Mouse (Mus musculus): Measurements from ENCODE around the gene Olfr887. TPM values are rescaled to one million over a fixed set of nuclear protein-coding genes. Genes with fewer than 3 reads are reported as not detected.

Gene Olfr887
- not detected in 2 replicates for total RNA-seq (2014; fragmentation: Nextera tagmentation)
- under 0.01 and 0.11 TPM in 2 replicates for total RNA-seq (2017)
- not detected in 2 replicates for polyA plus RNA-seq (2012)

DNA sequence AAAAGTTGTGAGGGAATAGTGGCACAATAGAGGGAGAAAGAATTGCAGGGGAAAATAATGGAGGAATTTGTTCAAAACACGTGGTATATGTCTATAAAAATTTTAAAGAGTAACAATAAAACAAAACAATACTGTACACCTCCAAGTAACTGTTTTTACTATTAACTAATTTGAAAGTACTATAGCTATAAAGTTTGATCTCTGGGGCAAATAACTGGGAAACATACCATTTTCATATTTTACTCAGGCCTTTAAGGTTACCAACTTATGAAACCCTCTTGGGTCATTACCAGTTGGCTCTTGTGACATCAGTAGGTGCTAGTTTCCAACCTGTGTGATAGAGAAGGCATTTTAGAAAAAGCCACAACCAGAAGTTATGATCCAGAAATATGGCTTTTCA lies at the start of gene Olfr887:
Gene Olfr887, plus strand, starts transcription at position 301 of the 400 bp plus-strand sequence.
- no peak for ATAC-seq (ENCODE audit: extremely low read depth, insufficient number of reproducible peaks, low FRiP score, poor library complexity, severe bottlenecking)

DNA sequence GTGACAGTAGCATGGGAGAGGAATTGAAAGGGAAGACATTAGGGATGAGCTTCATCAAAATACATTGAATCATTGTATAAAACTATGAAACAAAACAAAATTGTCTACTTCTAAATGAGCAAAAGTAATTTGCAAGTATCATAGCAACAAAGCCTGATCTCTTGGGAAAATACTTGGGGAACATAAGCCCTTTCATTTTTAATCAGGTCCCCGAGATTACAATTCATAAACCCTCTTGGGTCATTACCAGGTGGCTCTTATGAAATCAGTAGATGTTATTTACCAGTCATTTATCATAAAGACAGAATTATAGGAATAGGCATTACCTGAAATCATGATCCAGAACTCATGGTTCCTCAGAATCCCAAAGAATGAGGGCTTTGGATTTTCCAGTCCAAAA lies 37.6 kb upstream of the Olfr887 start, which contains the start of gene Olfr884:
Gene Olfr884, plus strand, starts transcription at position 301 of the 400 bp plus-strand sequence.
- TF ChIP-seq CTCF (IDR thresholded peaks at IDR 0.05; ENCODE audit: low read depth, low read length): no peak
- TF ChIP-seq POLR2AphosphoS5 (IDR thresholded peaks at IDR 0.05; ENCODE audit: insufficient replicate concordance, low read depth, low read length): no peak
- TF ChIP-seq GATA2 (IDR thresholded peaks at IDR 0.05; ENCODE audit: borderline replicate concordance, low read depth, low read length): no peak
- TF ChIP-seq TAL1 (conservative IDR thresholded peaks at IDR 0.05; ENCODE audit: low read depth, low read length): no peak
- no peak for TF ChIP-seq GATA1 (IDR thresholded peaks at IDR 0.05; ENCODE audit: borderline replicate concordance, low read length)
- Histone ChIP-seq H3K27me3 (ENCODE audit: insufficient read depth, low read length) (no peaks in the 10 kb centered on the region), H3K4me3 (ENCODE audit: low read depth, low read length) (no peak within 1 kb of the TSS), H3K4me1 (ENCODE audit: insufficient read depth, low read depth, low read length) (no peaks in the 10 kb centered on the region), H3K36me3 (replicated peaks) (no peaks in the 10 kb centered on the region), H3K9me3 (replicated peaks) (no peaks in the 10 kb centered on the region)
- DNase-seq (ENCODE audit: low spot score) (no peak), ATAC-seq (ENCODE audit: extremely low read depth, insufficient number of reproducible peaks, low FRiP score, poor library complexity, severe bottlenecking) (no peak)

More for the DNA sequence above, at the start of gene Olfr887:
- Histone ChIP-seq H3K36me3 (replicated peaks) (no peaks in the 10 kb centered on the region), H3K4me3 (ENCODE audit: low read depth, low read length) (no peak within 1 kb of the TSS), H3K27me3 (ENCODE audit: insufficient read depth, low read length) (no peaks in the 10 kb centered on the region), H3K9me3 (replicated peaks) (no peaks in the 10 kb centered on the region), H3K4me1 (ENCODE audit: insufficient read depth, low read depth, low read length) (no peaks in the 10 kb centered on the region)
- DNase-seq (ENCODE audit: low spot score): no peak
- TF ChIP-seq GATA2 (IDR thresholded peaks at IDR 0.05; ENCODE audit: borderline replicate concordance, low read depth, low read length): no peak
- TF ChIP-seq GATA1 (IDR thresholded peaks at IDR 0.05; ENCODE audit: borderline replicate concordance, low read length): no peak
- no peak for TF ChIP-seq POLR2AphosphoS5 (IDR thresholded peaks at IDR 0.05; ENCODE audit: insufficient replicate concordance, low read depth, low read length)
- no peak for TF ChIP-seq TAL1 (conservative IDR thresholded peaks at IDR 0.05; ENCODE audit: low read depth, low read length)
- TF ChIP-seq CTCF (IDR thresholded peaks at IDR 0.05; ENCODE audit: low read depth, low read length): no peak

DNA sequence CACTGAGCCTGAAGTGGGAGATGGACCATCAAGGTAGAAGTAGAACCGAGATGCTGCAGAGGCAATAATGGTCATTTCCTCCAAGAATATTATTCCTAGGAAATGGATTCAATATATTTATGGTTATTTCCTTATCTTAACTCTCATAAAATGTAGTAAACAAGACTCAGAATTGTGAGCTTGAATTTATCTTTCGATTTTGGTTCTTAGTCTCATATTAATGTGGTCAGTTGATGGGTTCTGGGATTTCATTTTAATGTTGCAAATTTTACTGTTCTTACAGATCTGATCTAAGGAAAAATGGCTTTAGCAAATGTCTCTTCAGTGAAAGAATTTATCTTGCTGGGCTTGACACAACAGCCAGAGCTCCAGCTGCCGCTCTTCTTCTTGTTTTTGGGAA lies 22.9 kb upstream of the Olfr887 start, which contains the start of gene Olfr885:
Gene Olfr885, plus strand, starts transcription at position 301 of the 400 bp plus-strand sequence.
- DNase-seq (ENCODE audit: low spot score) (no peak), ATAC-seq (ENCODE audit: extremely low read depth, insufficient number of reproducible peaks, low FRiP score, poor library complexity, severe bottlenecking) (no peak)
- no peaks in the 10 kb centered on the region for H3K4me1 ChIP-seq (ENCODE audit: insufficient read depth, low read depth, low read length)
- no peaks in the 10 kb centered on the region for H3K9me3 ChIP-seq (replicated peaks)
- no peak within 1 kb of the TSS for H3K4me3 ChIP-seq (ENCODE audit: low read depth, low read length)
- H3K27me3 ChIP-seq (ENCODE audit: insufficient read depth, low read length): no peaks in the 10 kb centered on the region
- no peaks in the 10 kb centered on the region for H3K36me3 ChIP-seq (replicated peaks)
- TF ChIP-seq GATA1 (IDR thresholded peaks at IDR 0.05; ENCODE audit: borderline replicate concordance, low read length): no peak
- no peak for TF ChIP-seq POLR2AphosphoS5 (IDR thresholded peaks at IDR 0.05; ENCODE audit: insufficient replicate concordance, low read depth, low read length)
- no peak for TF ChIP-seq TAL1 (conservative IDR thresholded peaks at IDR 0.05; ENCODE audit: low read depth, low read length)
- no peak for TF ChIP-seq GATA2 (IDR thresholded peaks at IDR 0.05; ENCODE audit: borderline replicate concordance, low read depth, low read length)
- no peak for TF ChIP-seq CTCF (IDR thresholded peaks at IDR 0.05; ENCODE audit: low read depth, low read length)

DNA sequence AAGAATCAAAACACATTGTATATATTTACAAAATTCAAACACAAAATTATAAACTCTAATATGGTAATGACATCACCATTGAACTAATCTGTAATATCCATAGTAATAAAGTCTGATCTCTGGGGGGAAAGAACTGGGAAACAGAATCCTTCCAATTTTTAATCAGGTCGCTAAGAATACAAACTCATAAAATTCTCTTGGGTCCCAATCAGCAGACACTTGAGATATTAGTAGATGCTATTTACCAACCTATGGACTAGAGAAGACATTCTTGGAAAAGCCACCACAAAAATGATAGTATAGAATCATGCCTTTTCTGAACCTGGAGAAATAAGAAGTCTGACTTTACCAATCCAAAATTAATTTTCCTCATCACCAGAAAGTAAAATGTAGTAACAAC lies 24.0 kb downstream of the Olfr887 start, which contains the start of gene Olfr888:
Gene Olfr888, plus strand, starts transcription at position 301 of the 400 bp plus-strand sequence.
- ATAC-seq (ENCODE audit: extremely low read depth, insufficient number of reproducible peaks, low FRiP score, poor library complexity, severe bottlenecking) (no peak), DNase-seq (ENCODE audit: low spot score) (no peak)
- H3K27me3 ChIP-seq (ENCODE audit: insufficient read depth, low read length): no peaks in the 10 kb centered on the region
- H3K4me3 ChIP-seq (ENCODE audit: low read depth, low read length): no peak within 1 kb of the TSS
- no peak for TF ChIP-seq GATA1 (IDR thresholded peaks at IDR 0.05; ENCODE audit: borderline replicate concordance, low read length)
- TF ChIP-seq TAL1 (conservative IDR thresholded peaks at IDR 0.05; ENCODE audit: low read depth, low read length): no peak
- no peak for TF ChIP-seq POLR2AphosphoS5 (IDR thresholded peaks at IDR 0.05; ENCODE audit: insufficient replicate concordance, low read depth, low read length)
- TF ChIP-seq GATA2 (IDR thresholded peaks at IDR 0.05; ENCODE audit: borderline replicate concordance, low read depth, low read length): no peak
- no peaks in the 10 kb centered on the region for H3K4me1 ChIP-seq (ENCODE audit: insufficient read depth, low read depth, low read length)
- no peaks in the 10 kb centered on the region for H3K9me3 ChIP-seq (replicated peaks)
- H3K36me3 ChIP-seq (replicated peaks): no peaks in the 10 kb centered on the region

DNA sequence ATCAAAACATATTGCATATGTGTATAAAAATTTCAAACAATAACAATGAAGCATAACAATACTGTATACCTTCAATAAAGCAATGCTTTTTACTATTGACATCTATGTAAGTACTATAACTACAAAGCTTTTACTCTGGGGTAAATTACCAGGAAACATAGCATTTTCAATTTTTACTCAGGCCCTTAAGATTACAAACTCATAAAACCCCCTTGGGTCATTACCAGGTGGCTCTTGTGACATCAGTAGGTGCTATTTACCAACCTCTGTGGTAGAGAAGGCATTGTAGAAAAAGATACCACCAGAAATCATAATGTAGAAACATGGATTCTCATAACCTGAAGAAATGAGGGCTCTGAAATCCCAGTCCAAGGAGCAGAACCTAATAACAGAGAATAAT lies 31.0 kb downstream of the Olfr887 start, which contains the start of gene Olfr889:
Gene Olfr889, plus strand, starts transcription at position 301 of the 400 bp plus-strand sequence.
- Histone ChIP-seq H3K4me3 (ENCODE audit: low read depth, low read length) (no peak within 1 kb of the TSS), H3K36me3 (replicated peaks) (no peaks in the 10 kb centered on the region), H3K9me3 (replicated peaks) (no peaks in the 10 kb centered on the region), H3K27me3 (ENCODE audit: insufficient read depth, low read length) (no peaks in the 10 kb centered on the region), H3K4me1 (ENCODE audit: insufficient read depth, low read depth, low read length) (no peaks in the 10 kb centered on the region)
- ATAC-seq (ENCODE audit: extremely low read depth, insufficient number of reproducible peaks, low FRiP score, poor library complexity, severe bottlenecking) (no peak), DNase-seq (ENCODE audit: low spot score) (no peak)
- TF ChIP-seq CTCF (IDR thresholded peaks at IDR 0.05; ENCODE audit: low read depth, low read length) (no peak), GATA2 (IDR thresholded peaks at IDR 0.05; ENCODE audit: borderline replicate concordance, low read depth, low read length) (no peak), GATA1 (IDR thresholded peaks at IDR 0.05; ENCODE audit: borderline replicate concordance, low read length) (no peak), POLR2AphosphoS5 (IDR thresholded peaks at IDR 0.05; ENCODE audit: insufficient replicate concordance, low read depth, low read length) (no peak), TAL1 (conservative IDR thresholded peaks at IDR 0.05; ENCODE audit: low read depth, low read length) (no peak)

Other genes with a start within 250 kb of the Olfr887 start
- gene Olfr877, start 229.8 kb upstream of the Olfr887 start, total RNA-seq (2014; fragmentation: Nextera tagmentation): not detected in 2 replicates
- 0.06 TPM in 1 of 2 replicates, not detected in the other for gene Olfr877, start 229.8 kb upstream of the Olfr887 start, total RNA-seq (2017)
- gene Olfr877, start 229.8 kb upstream of the Olfr887 start, polyA plus RNA-seq (2012): not detected in 2 replicates
- not detected in 2 replicates for gene Olfr145, start 187.3 kb upstream of the Olfr887 start, total RNA-seq (2014; fragmentation: Nextera tagmentation)
- gene Olfr145, start 187.3 kb upstream of the Olfr887 start, total RNA-seq (2017): 0.06 and 0.16 TPM in 2 replicates
- not detected in 2 replicates for gene Olfr145, start 187.3 kb upstream of the Olfr887 start, polyA plus RNA-seq (2012)
- not detected in 2 replicates for gene Olfr878, start 166.2 kb upstream of the Olfr887 start, total RNA-seq (2014; fragmentation: Nextera tagmentation)
- 0.17 TPM in 1 of 2 replicates, not detected in the other for gene Olfr878, start 166.2 kb upstream of the Olfr887 start, total RNA-seq (2017)
- not detected in 2 replicates for gene Olfr878, start 166.2 kb upstream of the Olfr887 start, polyA plus RNA-seq (2012)
- gene Olfr881, start 92.2 kb upstream of the Olfr887 start, total RNA-seq (2014; fragmentation: Nextera tagmentation): not detected in 2 replicates
- gene Olfr881, start 92.2 kb upstream of the Olfr887 start, total RNA-seq (2017): 0.16 TPM in 1 of 2 replicates, not detected in the other
- not detected in 2 replicates for gene Olfr881, start 92.2 kb upstream of the Olfr887 start, polyA plus RNA-seq (2012)
- not detected in 2 replicates for gene Olfr883, start 58.3 kb upstream of the Olfr887 start, total RNA-seq (2014; fragmentation: Nextera tagmentation)
- gene Olfr883, start 58.3 kb upstream of the Olfr887 start, total RNA-seq (2017): 0.12 TPM in 1 of 2 replicates, not detected in the other
- gene Olfr883, start 58.3 kb upstream of the Olfr887 start, polyA plus RNA-seq (2012): not detected in 2 replicates
- gene Olfr884, start 37.5 kb upstream of the Olfr887 start, total RNA-seq (2014; fragmentation: Nextera tagmentation): not detected in 2 replicates
- 0.11 TPM in 1 of 2 replicates, not detected in the other for gene Olfr884, start 37.5 kb upstream of the Olfr887 start, total RNA-seq (2017)
- not detected in 2 replicates for gene Olfr884, start 37.5 kb upstream of the Olfr887 start, polyA plus RNA-seq (2012)
- gene Olfr885, start 22.8 kb upstream of the Olfr887 start, total RNA-seq (2014; fragmentation: Nextera tagmentation): not detected in 2 replicates
- gene Olfr885, start 22.8 kb upstream of the Olfr887 start, total RNA-seq (2017): not detected in 2 replicates
- not detected in 2 replicates for gene Olfr885, start 22.8 kb upstream of the Olfr887 start, polyA plus RNA-seq (2012)
- not detected in 2 replicates for gene Olfr888, start 24.1 kb downstream of the Olfr887 start, total RNA-seq (2014; fragmentation: Nextera tagmentation)
- gene Olfr888, start 24.1 kb downstream of the Olfr887 start, total RNA-seq (2017): not detected in 2 replicates
- gene Olfr888, start 24.1 kb downstream of the Olfr887 start, polyA plus RNA-seq (2012): not detected in 2 replicates
- gene Olfr889, start 31.1 kb downstream of the Olfr887 start, total RNA-seq (2014; fragmentation: Nextera tagmentation): 0.15 TPM in 1 of 2 replicates, not detected in the other
- gene Olfr889, start 31.1 kb downstream of the Olfr887 start, total RNA-seq (2017): 0.05 and 0.12 TPM in 2 replicates
- not detected in 2 replicates for gene Olfr889, start 31.1 kb downstream of the Olfr887 start, polyA plus RNA-seq (2012)
- gene Olfr890, start 58.4 kb downstream of the Olfr887 start, total RNA-seq (2014; fragmentation: Nextera tagmentation): not detected in 2 replicates
- gene Olfr890, start 58.4 kb downstream of the Olfr887 start, total RNA-seq (2017): 0.11 TPM in 1 of 2 replicates, not detected in the other
- not detected in 2 replicates for gene Olfr890, start 58.4 kb downstream of the Olfr887 start, polyA plus RNA-seq (2012)
- not detected in 2 replicates for gene Olfr891, start 96.7 kb downstream of the Olfr887 start, total RNA-seq (2014; fragmentation: Nextera tagmentation)
- gene Olfr891, start 96.7 kb downstream of the Olfr887 start, total RNA-seq (2017): not detected in 2 replicates
- gene Olfr891, start 96.7 kb downstream of the Olfr887 start, polyA plus RNA-seq (2012): not detected in 2 replicates
- gene Olfr893, start 124.3 kb downstream of the Olfr887 start, total RNA-seq (2014; fragmentation: Nextera tagmentation): not detected in 2 replicates
- gene Olfr893, start 124.3 kb downstream of the Olfr887 start, total RNA-seq (2017): 0.11 TPM in 1 of 2 replicates, not detected in the other
- not detected in 2 replicates for gene Olfr893, start 124.3 kb downstream of the Olfr887 start, polyA plus RNA-seq (2012)
- not detected in 2 replicates for gene Olfr894, start 134.0 kb downstream of the Olfr887 start, total RNA-seq (2014; fragmentation: Nextera tagmentation)
- 0.05 TPM in 1 of 2 replicates, not detected in the other for gene Olfr894, start 134.0 kb downstream of the Olfr887 start, total RNA-seq (2017)
- gene Olfr894, start 134.0 kb downstream of the Olfr887 start, polyA plus RNA-seq (2012): not detected in 2 replicates
- not detected in 2 replicates for gene Olfr143, start 168.7 kb downstream of the Olfr887 start, total RNA-seq (2014; fragmentation: Nextera tagmentation)
- 0.22 TPM in 1 of 2 replicates, not detected in the other for gene Olfr143, start 168.7 kb downstream of the Olfr887 start, total RNA-seq (2017)
- gene Olfr143, start 168.7 kb downstream of the Olfr887 start, polyA plus RNA-seq (2012): not detected in 2 replicates
- gene Olfr895, start 183.8 kb downstream of the Olfr887 start, total RNA-seq (2014; fragmentation: Nextera tagmentation): not detected in 2 replicates
- 0.11 TPM in 1 of 2 replicates, not detected in the other for gene Olfr895, start 183.8 kb downstream of the Olfr887 start, total RNA-seq (2017)
- gene Olfr895, start 183.8 kb downstream of the Olfr887 start, polyA plus RNA-seq (2012): not detected in 2 replicates
- not detected in 2 replicates for gene Olfr896-ps1, start 207.0 kb downstream of the Olfr887 start, total RNA-seq (2014; fragmentation: Nextera tagmentation)
- 0.06 TPM in 1 of 2 replicates, not detected in the other for gene Olfr896-ps1, start 207.0 kb downstream of the Olfr887 start, total RNA-seq (2017)
- not detected in 2 replicates for gene Olfr896-ps1, start 207.0 kb downstream of the Olfr887 start, polyA plus RNA-seq (2012)
- gene Olfr25, start 245.0 kb downstream of the Olfr887 start, total RNA-seq (2014; fragmentation: Nextera tagmentation): not detected in 2 replicates
- 0.06 TPM in 1 of 2 replicates, not detected in the other for gene Olfr25, start 245.0 kb downstream of the Olfr887 start, total RNA-seq (2017)
- gene Olfr25, start 245.0 kb downstream of the Olfr887 start, polyA plus RNA-seq (2012): not detected in 2 replicates